Mouse (Mus musculus) liver, embryonic 15.5 days (tissue): ENCODE data around the gene Serpinh1. TPM values are rescaled to one million over a fixed set of nuclear protein-coding genes. Genes with fewer than 3 reads are reported as not detected.
"Not testable (repeated sequence)": the region's sequence is repeated elsewhere in the genome, so short reads cannot be mapped to it uniquely, and the experiment has no call there.

Experiments
- ATAC-seq: fragments of 200-750 bp; cut with Nextera tagmentation; 2 replicates; pipeline ENCODE4 v1.8.0; 2017; ENCODE audit warnings: moderate number of reproducible peaks, mild to moderate bottlenecking, moderate library complexity; ENCODE audit not compliant: insufficient read depth
- H3K27ac ChIP-seq: fragments of 300-500 bp; sonication (generic); replicated peaks from 2 replicates; pipeline ENCODE4 v1.5.1; 2015; ENCODE audit warnings: mild to moderate bottlenecking, inconsistent platforms
- H3K27me3 ChIP-seq: fragments of 300-500 bp; sonication (generic); 2 replicates; pipeline ENCODE4 v1.6.1; 2015; ENCODE audit warnings: mild to moderate bottlenecking, inconsistent platforms
- H3K36me3 ChIP-seq: fragments of 300-500 bp; sonication (generic); replicated peaks from 2 replicates; pipeline ENCODE4 v1.6.1; 2015; ENCODE audit warnings: moderate library complexity, mild to moderate bottlenecking, inconsistent platforms
- H3K4me1 ChIP-seq: fragments of 300-500 bp; sonication (generic); replicated peaks from 2 replicates; pipeline ENCODE4 v1.6.1; 2015; ENCODE audit warnings: inconsistent platforms
- H3K4me2 ChIP-seq: fragments of 300-500 bp; sonication (generic); 2 replicates; pipeline ENCODE4 v1.6.1; 2015; ENCODE audit warnings: moderate library complexity, mild to moderate bottlenecking, inconsistent platforms
- H3K4me3 ChIP-seq: fragments of 300-500 bp; sonication (generic); replicated peaks from 2 replicates; pipeline ENCODE4 v1.5.1; 2015; ENCODE audit warnings: mild to moderate bottlenecking, inconsistent platforms
- H3K9ac ChIP-seq: fragments of 300-500 bp; sonication (generic); 2 replicates; pipeline ENCODE4 v1.6.1; 2015; ENCODE audit warnings: moderate library complexity, mild to moderate bottlenecking, inconsistent platforms
- H3K9me3 ChIP-seq: fragments of 300-500 bp; sonication (generic); replicated peaks from 2 replicates; pipeline ENCODE4 v1.6.1; 2016; ENCODE audit warnings: inconsistent platforms
- WGBS: fragments of 180-500 bp; shearing (Covaris S2); methylation state at CpG from one replicate; pipeline ENCODE4 v1.1.7; 2015; ENCODE audit warnings: mixed read lengths; ENCODE audit not compliant: insufficient replicate concordance; 5-methylcytosine and 5-hydroxymethylcytosine counted together
- polyA plus RNA-seq: library from polyadenylated mRNA; unstranded; fragments of >200 nt; fragmentation: Nextera tagmentation; extraction: Ambion mirVana; gene quantifications from 2 replicates; pipeline ENCODE4 v1.2.1, GENCODE M21; 2015

Gene Serpinh1
- polyA plus RNA-seq, 1 experiment from 2014 or later = 80.5 TPM

GRCm38 (mm10) chr7:99386811-99387210 is 33.8 kb upstream of the Serpinh1 start:
- H3K9ac ChIP-seq = no peak overlapping the region
- ATAC-seq = no peak

GRCm38 (mm10) chr7:99386030-99386429 is 33.0 kb upstream of the Serpinh1 start:
- 67% methylated on average over 5 of the region's 5 CpGs for WGBS
- peaks cover 33% of the 10 kb centered on the region for H3K27me3 ChIP-seq
- no peak overlapping the region for H3K27ac ChIP-seq
- H3K9ac ChIP-seq = no peak overlapping the region
- H3K4me3 ChIP-seq = no peak overlapping the region
- no peak for ATAC-seq
- peaks cover 11% of the 10 kb centered on the region for H3K4me1 ChIP-seq
- no peaks in the 10 kb centered on the region for H3K36me3 ChIP-seq
- no peak overlapping the region for H3K4me2 ChIP-seq
- H3K9me3 ChIP-seq = no peaks in the 10 kb centered on the region

More at GRCm38 (mm10) chr7:99386811-99387210, 33.8 kb upstream of the Serpinh1 start:
- Histone ChIP-seq H3K4me1 (peaks cover 4% of the 10 kb centered on the region), H3K36me3 (no peaks in the 10 kb centered on the region), H3K4me2 (no peak overlapping the region), H3K9me3 (no peaks in the 10 kb centered on the region), H3K4me3 (no peak overlapping the region), H3K27ac (no peak overlapping the region), H3K27me3 (peaks cover 25% of the 10 kb centered on the region)
- 69% methylated on average over 4 of the region's 4 CpGs for WGBS

GRCm38 (mm10) chr7:99384101-99384611 is 31.1 kb upstream of the Serpinh1 start:
- no peak overlapping the region for H3K27ac ChIP-seq
- H3K4me3 ChIP-seq = no peak overlapping the region
- peaks cover 19% of the 10 kb centered on the region for H3K4me1 ChIP-seq
- H3K4me2 ChIP-seq = no peak overlapping the region
- peaks cover 52% of the 10 kb centered on the region for H3K27me3 ChIP-seq
- H3K36me3 ChIP-seq = no peaks in the 10 kb centered on the region
- no peak overlapping the region for H3K9ac ChIP-seq
- no peaks in the 10 kb centered on the region for H3K9me3 ChIP-seq
- no peak for ATAC-seq
- 19% methylated on average over 4 of the region's 4 CpGs for WGBS

DNA sequence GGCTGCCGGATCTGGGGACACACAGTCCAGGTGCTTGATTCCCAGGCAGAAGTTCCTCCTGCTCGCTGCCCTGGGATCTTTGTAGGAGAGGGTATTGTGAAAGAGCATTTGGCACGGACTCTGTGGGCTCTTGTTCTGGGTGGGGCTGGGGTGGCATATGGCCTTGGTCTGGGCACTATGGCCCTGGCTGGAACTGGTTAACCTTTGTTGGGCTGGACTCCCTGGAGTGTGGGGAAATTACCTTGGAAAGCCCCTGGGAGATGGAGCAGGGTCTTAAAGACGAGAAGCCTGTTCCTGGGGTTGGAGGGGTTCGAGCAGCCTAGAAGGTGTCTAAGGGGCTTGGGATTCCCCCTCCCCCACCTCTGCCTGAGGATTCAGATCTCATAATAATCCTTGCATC is 30.2 kb upstream of the Serpinh1 start:
- peaks cover 61% of the 10 kb centered on the region for H3K27me3 ChIP-seq
- no peak overlapping the region for H3K27ac ChIP-seq
- H3K4me1 ChIP-seq = peaks cover 19% of the 10 kb centered on the region
- ATAC-seq = no peak
- no peak overlapping the region for H3K4me2 ChIP-seq
- H3K36me3 ChIP-seq = no peaks in the 10 kb centered on the region
- H3K4me3 ChIP-seq = no peak overlapping the region
- H3K9me3 ChIP-seq = no peaks in the 10 kb centered on the region
- no peak overlapping the region for H3K9ac ChIP-seq
- 44% methylated on average over 5 of the region's 5 CpGs for WGBS

- Histone ChIP-seq H3K4me3 (peak overlapping the region; percentile 59), H3K27me3 (peaks cover 67% of the 10 kb centered on the region), H3K4me1 (peaks cover 19% of the 10 kb centered on the region), H3K27ac (no peak overlapping the region), H3K9me3 (no peaks in the 10 kb centered on the region), H3K36me3 (no peaks in the 10 kb centered on the region), H3K9ac (peak overlapping the region; percentile 35; the same call in 1 of the 2 replicates), H3K4me2 (peak overlapping the region; percentile 90)
- ATAC-seq = no peak
- WGBS = 8% methylated on average over 30 of the region's 30 CpGs
Observed at GRCm38 (mm10) chr7:99382088-99383000, 29.3 kb upstream of the Serpinh1 start.

- Histone ChIP-seq H3K9me3 (no peaks in the 10 kb centered on the region), H3K9ac (peak within 1 kb of the TSS; percentile 35; the same call in 1 of the 2 replicates), H3K36me3 (no peaks in the 10 kb centered on the region), H3K27me3 (peaks cover 67% of the 10 kb centered on the region), H3K4me1 (peaks cover 19% of the 10 kb centered on the region), H3K4me3 (peak within 1 kb of the TSS; percentile 59), H3K27ac (peak within 1 kb of the TSS; percentile 51; the same call in 1 of the 2 replicates), H3K4me2 (peak within 1 kb of the TSS; percentile 90)
- WGBS = under 1% methylated on average over 73 of the region's 73 CpGs
- ATAC-seq = peak; percentile 93
Observed at GRCm38 (mm10) chr7:99381214-99382087, 28.4 kb upstream of the Serpinh1 start, which contains the start of gene Gdpd5. Gdpd5 (plus strand) TSS chr7:99381414.

- peak; percentile 51 for ATAC-seq
- no peaks in the 10 kb centered on the region for H3K36me3 ChIP-seq
- peak overlapping the region; percentile 90 for H3K4me2 ChIP-seq
- no peaks in the 10 kb centered on the region for H3K9me3 ChIP-seq
- peaks cover 67% of the 10 kb centered on the region for H3K27me3 ChIP-seq
- H3K4me1 ChIP-seq = peaks cover 19% of the 10 kb centered on the region
- H3K27ac ChIP-seq = peak overlapping the region; percentile 51; the same call in 1 of the 2 replicates
- H3K9ac ChIP-seq = peak overlapping the region; percentile 21; the same call in 1 of the 2 replicates
- 2% methylated on average over 24 of the region's 24 CpGs for WGBS
- peak overlapping the region; percentile 59 for H3K4me3 ChIP-seq
Observed at GRCm38 (mm10) chr7:99380491-99381213, 27.6 kb upstream of the Serpinh1 start.

GRCm38 (mm10) chr7:99378870-99379269 is 25.8 kb upstream of the Serpinh1 start:
- no peaks in the 10 kb centered on the region for H3K9me3 ChIP-seq
- peaks cover 62% of the 10 kb centered on the region for H3K27me3 ChIP-seq

DNA sequence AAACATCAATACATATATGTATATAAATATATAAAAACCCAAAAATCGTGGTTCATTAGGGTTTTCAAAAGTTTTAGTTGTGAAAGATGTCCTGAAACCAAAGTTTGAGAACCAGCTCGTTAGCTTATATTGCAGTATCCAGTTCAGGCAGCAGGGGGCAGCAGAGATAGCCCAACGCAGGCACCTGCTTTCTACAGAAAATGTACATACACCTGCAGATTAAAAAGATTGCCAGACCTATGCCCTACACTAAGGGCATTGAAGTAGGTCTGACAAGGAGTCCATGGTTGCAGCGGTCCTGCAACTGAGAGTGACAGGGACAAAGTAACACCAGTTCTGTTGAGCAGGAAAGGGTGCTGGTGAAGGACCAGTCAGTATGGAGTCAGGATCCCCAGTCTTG is 22.4 kb upstream of the Serpinh1 start:
- H3K9me3 ChIP-seq = no peaks in the 10 kb centered on the region
- no peaks in the 10 kb centered on the region for H3K36me3 ChIP-seq
- no peak overlapping the region for H3K27ac ChIP-seq
- no peak for ATAC-seq
- 6% methylated on average over 4 of the region's 4 CpGs for WGBS
- H3K9ac ChIP-seq = no peak overlapping the region
- no peak overlapping the region for H3K4me2 ChIP-seq
- peaks cover 2% of the 10 kb centered on the region for H3K4me1 ChIP-seq
- H3K4me3 ChIP-seq = no peak overlapping the region
- peaks cover 28% of the 10 kb centered on the region for H3K27me3 ChIP-seq

More at GRCm38 (mm10) chr7:99378870-99379269, 25.8 kb upstream of the Serpinh1 start:
- Histone ChIP-seq H3K4me3 (no peak overlapping the region), H3K27ac (no peak overlapping the region), H3K36me3 (no peaks in the 10 kb centered on the region), H3K9ac (no peak overlapping the region), H3K4me1 (peaks cover 19% of the 10 kb centered on the region), H3K4me2 (no peak overlapping the region)
- WGBS = 53% methylated on average over 8 of the region's 8 CpGs
- ATAC-seq = no peak

- not testable (repeated sequence) for H3K27ac ChIP-seq, H3K36me3 ChIP-seq, H3K4me1 ChIP-seq, H3K9ac ChIP-seq, H3K9me3 ChIP-seq, ATAC-seq, H3K4me2 ChIP-seq, H3K4me3 ChIP-seq
- WGBS = 61% methylated on average over 3 of the region's 3 CpGs
- peaks cover 17% of the 10 kb centered on the region for H3K27me3 ChIP-seq
Observed at GRCm38 (mm10) chr7:99374325-99374724, 21.3 kb upstream of the Serpinh1 start.
